Mouse (Mus musculus): ENCODE measurements at regions not wholly inside any gene's neighbourhood (a gene's known extent, or its start where the extent isn't known, plus 50 kb on each side); places are given as distances from the start of the nearest gene placed in this dataset.

- TF ChIP-seq POLR2A (IDR thresholded peaks at IDR 0.05; ENCODE audit: low read depth, low read length) (no peak), CTCF (IDR thresholded peaks at IDR 0.05; ENCODE audit: borderline replicate concordance, insufficient read depth, low read length) (no peak)
- Histone ChIP-seq H3K27ac (ENCODE audit: insufficient read depth, low read length) (no peak overlapping the region), H3K4me1 (ENCODE audit: control insufficient read depth, insufficient read depth, low read length) (no peaks in the 10 kb centered on the region), H3K4me3 (ENCODE audit: insufficient read depth, low read length) (no peak overlapping the region)
Measured at GRCm38 (mm10) chr2:178542032-178542431, 111.7 kb downstream of the Cdh26 start.

GRCm38 (mm10) chr2:178544411-178544810 lies 114.1 kb downstream of the Cdh26 start:
- Histone ChIP-seq H3K4me3 (ENCODE audit: insufficient read depth, low read length) (no peak overlapping the region), H3K4me1 (ENCODE audit: control insufficient read depth, insufficient read depth, low read length) (no peaks in the 10 kb centered on the region), H3K27ac (ENCODE audit: insufficient read depth, low read length) (no peak overlapping the region)
- TF ChIP-seq POLR2A (IDR thresholded peaks at IDR 0.05; ENCODE audit: low read depth, low read length) = no peak
- TF ChIP-seq CTCF (IDR thresholded peaks at IDR 0.05; ENCODE audit: borderline replicate concordance, insufficient read depth, low read length) = no peak

GRCm38 (mm10) chr2:178545601-178546352 lies 115.4 kb downstream of the Cdh26 start:
- H3K4me3 ChIP-seq (ENCODE audit: insufficient read depth, low read length) = no peak overlapping the region
- TF ChIP-seq POLR2A (IDR thresholded peaks at IDR 0.05; ENCODE audit: low read depth, low read length) = no peak
- TF ChIP-seq CTCF (IDR thresholded peaks at IDR 0.05; ENCODE audit: borderline replicate concordance, insufficient read depth, low read length) = no peak

DNA sequence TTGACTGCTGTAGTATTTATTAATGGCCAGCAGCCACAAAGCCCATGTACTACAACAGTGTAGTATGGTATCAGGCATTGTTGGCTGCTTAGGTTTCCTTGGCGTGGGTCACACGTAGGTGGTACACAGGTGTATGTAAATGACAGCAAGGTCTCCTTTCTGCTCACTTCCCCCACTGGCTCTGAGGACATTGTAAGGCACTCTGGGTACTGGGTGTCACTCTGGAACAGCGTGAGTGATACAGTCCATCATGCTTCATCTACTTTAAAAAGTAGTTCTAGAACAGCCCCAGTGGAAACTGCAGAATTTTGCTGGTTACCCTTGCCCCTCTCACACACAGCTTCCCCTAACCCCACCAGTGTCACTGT lies 116.0 kb downstream of the Cdh26 start:
- no peak overlapping the region for H3K27ac ChIP-seq (ENCODE audit: insufficient read depth, low read length)
- TF ChIP-seq POLR2A (IDR thresholded peaks at IDR 0.05; ENCODE audit: low read depth, low read length) (no peak), CTCF (IDR thresholded peaks at IDR 0.05; ENCODE audit: borderline replicate concordance, insufficient read depth, low read length) (no peak)
- no peak overlapping the region for H3K4me3 ChIP-seq (ENCODE audit: insufficient read depth, low read length)
- no peaks in the 10 kb centered on the region for H3K4me1 ChIP-seq (ENCODE audit: control insufficient read depth, insufficient read depth, low read length)

More at GRCm38 (mm10) chr2:178545601-178546352, 115.4 kb downstream of the Cdh26 start:
- H3K4me1 ChIP-seq (ENCODE audit: control insufficient read depth, insufficient read depth, low read length) = no peaks in the 10 kb centered on the region
- no peak overlapping the region for H3K27ac ChIP-seq (ENCODE audit: insufficient read depth, low read length)

DNA sequence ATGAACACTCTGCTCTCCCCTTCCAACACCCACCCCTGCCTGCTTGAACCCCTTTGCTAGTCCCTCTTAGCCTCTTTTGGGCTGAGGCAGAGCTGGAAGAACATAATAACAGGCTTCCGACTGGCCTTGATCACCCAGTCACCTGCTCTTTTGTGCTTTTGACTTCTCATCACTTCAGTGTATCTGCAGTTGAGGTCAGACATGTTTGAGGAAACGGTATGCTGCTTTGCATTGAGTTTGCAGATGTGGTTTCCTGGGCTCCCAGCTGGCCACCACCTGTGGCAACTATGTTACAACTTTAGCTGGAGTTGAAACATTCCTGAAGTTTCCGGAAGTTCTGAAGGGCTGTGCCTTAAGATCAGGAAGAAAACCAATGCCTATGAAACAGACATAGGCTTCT lies 116.6 kb downstream of the Cdh26 start:
- H3K4me3 ChIP-seq (ENCODE audit: insufficient read depth, low read length) = no peak overlapping the region
- H3K27ac ChIP-seq (ENCODE audit: insufficient read depth, low read length) = no peak overlapping the region
- H3K4me1 ChIP-seq (ENCODE audit: control insufficient read depth, insufficient read depth, low read length) = no peaks in the 10 kb centered on the region
- TF ChIP-seq POLR2A (IDR thresholded peaks at IDR 0.05; ENCODE audit: low read depth, low read length) (no peak), CTCF (IDR thresholded peaks at IDR 0.05; ENCODE audit: borderline replicate concordance, insufficient read depth, low read length) (no peak)

GRCm38 (mm10) chr2:178548937-178549336 lies 118.6 kb downstream of the Cdh26 start:
- H3K4me3 ChIP-seq (ENCODE audit: insufficient read depth, low read length) = no peak overlapping the region
- H3K4me1 ChIP-seq (ENCODE audit: control insufficient read depth, insufficient read depth, low read length) = no peaks in the 10 kb centered on the region
- no peak overlapping the region for H3K27ac ChIP-seq (ENCODE audit: insufficient read depth, low read length)
- no peak for TF ChIP-seq POLR2A (IDR thresholded peaks at IDR 0.05; ENCODE audit: low read depth, low read length)
- no peak for TF ChIP-seq CTCF (IDR thresholded peaks at IDR 0.05; ENCODE audit: borderline replicate concordance, insufficient read depth, low read length)

DNA sequence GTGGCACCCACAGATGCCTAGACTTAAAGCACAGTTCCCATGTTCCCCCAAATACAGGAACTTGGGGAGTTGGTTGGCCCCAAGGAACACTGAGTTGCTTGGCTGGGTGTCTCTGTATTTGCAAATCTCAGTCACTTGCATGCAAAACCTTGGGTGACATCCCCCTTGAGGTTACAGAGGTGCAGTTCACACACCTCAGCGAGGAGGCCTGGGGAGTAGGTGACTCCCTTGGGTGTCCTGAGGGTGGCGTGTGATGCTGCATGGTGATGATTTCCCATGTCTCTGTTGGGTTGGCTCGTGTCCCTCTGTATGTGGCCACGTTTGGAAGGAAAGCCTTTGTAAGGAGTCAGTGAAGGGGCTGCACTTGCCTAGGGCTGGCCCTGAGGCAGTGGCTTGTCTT lies 123.4 kb downstream of the Cdh26 start:
- TF ChIP-seq CTCF (IDR thresholded peaks at IDR 0.05; ENCODE audit: borderline replicate concordance, insufficient read depth, low read length) (no peak), POLR2A (IDR thresholded peaks at IDR 0.05; ENCODE audit: low read depth, low read length) (no peak)
- Histone ChIP-seq H3K4me3 (ENCODE audit: insufficient read depth, low read length) (no peak overlapping the region), H3K27ac (ENCODE audit: insufficient read depth, low read length) (no peak overlapping the region), H3K4me1 (ENCODE audit: control insufficient read depth, insufficient read depth, low read length) (no peaks in the 10 kb centered on the region)

DNA sequence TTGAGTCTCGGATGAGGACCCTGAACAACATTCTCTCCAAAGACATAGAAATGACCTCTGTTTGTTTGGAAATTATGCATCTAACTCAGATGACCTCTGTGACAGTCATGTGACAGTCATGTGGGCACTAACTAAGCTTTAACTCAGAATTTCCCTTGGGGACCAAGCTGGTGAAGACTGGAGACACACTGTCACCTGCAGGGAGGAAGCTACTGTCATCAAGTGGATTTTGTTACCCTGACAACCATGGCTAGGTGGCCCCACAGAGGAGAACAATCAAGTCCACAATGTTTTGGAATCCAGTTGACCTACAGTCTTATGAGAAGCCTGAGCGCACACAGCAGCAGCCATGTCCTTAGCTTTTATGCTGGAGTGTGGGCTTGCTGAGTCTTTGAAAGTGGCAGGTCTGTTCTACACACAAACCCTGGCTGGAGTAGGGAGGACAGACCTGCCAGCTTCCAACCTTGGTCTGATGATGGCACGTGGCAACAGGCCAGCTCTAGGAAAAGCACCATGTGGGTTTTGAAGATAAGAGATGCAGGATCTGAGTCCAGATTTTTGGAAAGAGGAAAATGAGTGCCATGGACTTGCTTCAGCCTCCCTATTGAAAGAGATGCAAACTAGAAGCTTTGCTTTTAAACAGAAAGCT lies 125.5 kb downstream of the Cdh26 start:
- TF ChIP-seq CTCF (IDR thresholded peaks at IDR 0.05; ENCODE audit: borderline replicate concordance, insufficient read depth, low read length) = no peak
- no peak overlapping the region for H3K27ac ChIP-seq (ENCODE audit: insufficient read depth, low read length)
- H3K4me1 ChIP-seq (ENCODE audit: control insufficient read depth, insufficient read depth, low read length) = no peaks in the 10 kb centered on the region
- H3K4me3 ChIP-seq (ENCODE audit: insufficient read depth, low read length) = no peak overlapping the region

DNA sequence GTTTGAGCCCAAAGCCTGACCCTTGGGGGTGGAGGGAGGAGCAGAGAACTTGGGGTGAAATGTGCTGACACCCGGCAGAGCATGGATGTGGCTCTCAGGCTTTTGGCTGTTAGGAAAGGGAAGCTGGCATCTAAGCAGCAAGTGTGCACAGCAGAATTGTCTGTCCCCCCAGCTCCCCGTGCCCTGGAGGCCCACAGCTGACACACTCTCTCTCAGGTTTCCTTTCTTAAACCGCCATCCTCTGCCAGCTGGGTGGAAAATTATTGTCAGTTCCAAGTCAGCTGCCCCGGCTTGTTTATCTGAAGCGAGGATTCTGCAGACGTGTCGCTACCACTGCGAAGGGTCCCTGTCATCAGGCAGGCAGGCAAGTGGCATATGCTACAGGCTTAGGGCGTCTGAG lies 127.6 kb downstream of the Cdh26 start:
- Histone ChIP-seq H3K27ac (ENCODE audit: insufficient read depth, low read length) (no peak overlapping the region), H3K4me1 (ENCODE audit: control insufficient read depth, insufficient read depth, low read length) (no peaks in the 10 kb centered on the region), H3K4me3 (ENCODE audit: insufficient read depth, low read length) (no peak overlapping the region)
- TF ChIP-seq POLR2A (IDR thresholded peaks at IDR 0.05; ENCODE audit: low read depth, low read length) = no peak
- TF ChIP-seq CTCF (IDR thresholded peaks at IDR 0.05; ENCODE audit: borderline replicate concordance, insufficient read depth, low read length) = no peak

DNA sequence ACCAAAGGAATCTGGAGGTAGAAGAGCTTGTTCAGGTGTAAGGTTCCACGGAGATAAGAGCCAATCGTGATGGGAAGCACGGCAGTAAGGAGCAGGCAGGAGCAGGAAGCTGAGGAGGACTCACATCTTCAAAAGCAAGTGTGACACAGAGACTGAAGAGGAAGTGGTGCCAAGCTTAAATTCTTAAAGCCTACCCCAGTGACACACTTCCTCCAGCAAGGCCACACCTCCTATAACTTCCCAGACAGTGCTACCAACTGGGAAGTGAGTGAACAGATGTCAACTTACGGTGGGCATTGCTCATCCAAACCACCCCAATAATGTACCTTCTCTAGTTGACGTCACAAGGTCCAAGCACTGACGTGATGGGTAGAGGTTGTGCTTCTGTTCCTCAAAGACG lies 133.0 kb downstream of the Cdh26 start:
- Histone ChIP-seq H3K4me3 (ENCODE audit: insufficient read depth, low read length) (no peak overlapping the region), H3K4me1 (ENCODE audit: control insufficient read depth, insufficient read depth, low read length) (no peaks in the 10 kb centered on the region), H3K27ac (ENCODE audit: insufficient read depth, low read length) (no peak overlapping the region)
- no peak for TF ChIP-seq POLR2A (IDR thresholded peaks at IDR 0.05; ENCODE audit: low read depth, low read length)
- TF ChIP-seq CTCF (IDR thresholded peaks at IDR 0.05; ENCODE audit: borderline replicate concordance, insufficient read depth, low read length) = no peak

Data from embryonic fibroblast, embryonic 13.5 days (primary cell).